ENCODE assay signal across 24 mouse cellular contexts in the genomic region with DNA sequence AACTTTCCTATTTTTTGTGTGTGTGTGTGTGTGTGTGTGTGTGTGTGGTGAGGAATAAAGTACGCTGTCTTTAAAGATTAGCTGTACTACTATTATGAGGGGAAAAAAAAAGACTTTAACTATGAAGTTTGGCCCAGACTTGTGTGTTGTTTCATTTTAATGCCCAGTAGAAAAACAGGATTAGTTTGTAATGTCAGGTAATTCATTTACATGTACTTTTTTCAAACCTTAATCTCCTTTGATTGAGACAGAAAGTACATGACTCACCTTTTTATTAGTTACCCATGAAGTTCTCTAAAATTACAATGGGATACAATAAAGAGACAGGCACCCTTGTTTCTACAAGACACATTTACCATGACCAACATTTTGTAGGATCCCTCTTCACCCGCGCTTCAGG.
DNase-seq lines count a peak whose midpoint lies in the region; ATAC-seq and TF ChIP-seq lines count a peak whose summit lies in the region.
"Had no signal": no experiment of that assay in that cellular context is flagged by ENCODE, and none has a peak within 500 bp of the region (broad histone marks: within the 10 kb centered on the region; RNA-seq: fewer than 3 reads in every experiment).

No protein-coding gene starts in this region.

- peak; percentile 90 for TF ChIP-seq EP300 in stomach, postnatal 0 days (optimal IDR thresholded peaks at IDR 0.05)

- no peak for DNase-seq in embryonic facial prominence, embryonic 10.5 days (ENCODE audit: low spot score)
- peak; percentile 44 for DNase-seq in kidney, adult 9 months
- DNase-seq in kidney, postnatal 25 days = no peak
- DNase-seq in stomach, postnatal 0 days (ENCODE audit: low spot score) = no peak
- no peak for DNase-seq in cerebellum, postnatal 14 days
- DNase-seq: adrenal gland, adult 8-10 months; adrenal gland, postnatal 14 days; B cell, adult 2 months; cerebellum, adult 11-12 months; cerebellum, adult 2 months; cerebellum, adult 9-10 months; cerebellum, postnatal 10 days; cerebellum, postnatal 36 days; embryo, embryonic 11 days had no signal

- H3K27ac ChIP-seq in embryonic facial prominence, embryonic 15.5 days (replicated peaks) = peak overlapping the region; percentile 63; the same call in 1 of the 2 replicates
- H3K27ac ChIP-seq in embryonic facial prominence, embryonic 10.5 days (replicated peaks) = no peak overlapping the region
- no peak overlapping the region for H3K27ac ChIP-seq in stomach, postnatal 0 days (replicated peaks)
- H3K27ac ChIP-seq: embryonic facial prominence, embryonic 12.5 days; forebrain, embryonic 10.5 days; forebrain, embryonic 12.5 days had no signal

- H3K4me2 ChIP-seq in embryonic facial prominence, embryonic 15.5 days (replicated peaks) = no peak overlapping the region
- H3K4me2 ChIP-seq in stomach, postnatal 0 days (replicated peaks; ENCODE audit: low read depth) = no peak overlapping the region
- H3K4me2 ChIP-seq: embryonic facial prominence, embryonic 12.5 days; forebrain, embryonic 12.5 days had no signal

- no peaks in the 10 kb centered on the region for H3K9me3 ChIP-seq in embryonic facial prominence, embryonic 15.5 days (replicated peaks)
- no peaks in the 10 kb centered on the region for H3K9me3 ChIP-seq in embryonic facial prominence, embryonic 10.5 days
- no peaks in the 10 kb centered on the region for H3K9me3 ChIP-seq in stomach, postnatal 0 days (ENCODE audit: control insufficient read depth, low read length)
- H3K9me3 ChIP-seq: embryonic facial prominence, embryonic 12.5 days; forebrain, embryonic 10.5 days; forebrain, embryonic 12.5 days had no signal

- H3K27me3 ChIP-seq in embryonic facial prominence, embryonic 15.5 days = no peaks in the 10 kb centered on the region
- no peaks in the 10 kb centered on the region for H3K27me3 ChIP-seq in embryonic facial prominence, embryonic 10.5 days (replicated peaks; ENCODE audit: low read depth, poor library complexity, severe bottlenecking)
- no peaks in the 10 kb centered on the region for H3K27me3 ChIP-seq in stomach, postnatal 0 days (ENCODE audit: control insufficient read depth, insufficient read depth, low read length)
- H3K27me3 ChIP-seq: CH12.LX; embryonic facial prominence, embryonic 12.5 days; forebrain, embryonic 12.5 days had no signal

- WGBS in embryonic facial prominence, embryonic 15.5 days = 81% methylated on average over 3 of the region's 3 CpGs
- 95% methylated on average over 3 of the region's 3 CpGs for WGBS in embryonic facial prominence, embryonic 10.5 days
- WGBS in stomach, postnatal 0 days = 71% methylated on average over 3 of the region's 3 CpGs

- ATAC-seq in embryonic facial prominence, embryonic 15.5 days (ENCODE audit: insufficient number of reproducible peaks, low FRiP score, low TSS enrichment, low read depth) = no peak
- ATAC-seq in stomach, postnatal 0 days (ENCODE audit: low FRiP score, low TSS enrichment) = no peak
- ATAC-seq: CD4-positive, CD25-positive, alpha-beta regulatory T cell, adult 4 months; forebrain, embryonic 14.5 days; forebrain, embryonic 16.5 days had no signal

- TF ChIP-seq CTCF in stomach, postnatal 0 days (IDR thresholded peaks at IDR 0.05; ENCODE audit: low read depth) = no peak

- no peaks in the 10 kb centered on the region for H3K4me1 ChIP-seq in embryonic facial prominence, embryonic 15.5 days
- no peaks in the 10 kb centered on the region for H3K4me1 ChIP-seq in embryonic facial prominence, embryonic 10.5 days
- H3K4me1 ChIP-seq in stomach, postnatal 0 days (replicated peaks; ENCODE audit: control insufficient read depth, insufficient read depth) = no peaks in the 10 kb centered on the region
- H3K4me1 ChIP-seq: embryonic facial prominence, embryonic 12.5 days; forebrain, embryonic 10.5 days; forebrain, embryonic 12.5 days had no signal

- H3K36me3 ChIP-seq in embryonic facial prominence, embryonic 15.5 days = no peaks in the 10 kb centered on the region
- no peaks in the 10 kb centered on the region; the same call in 1 of the 2 replicates for H3K36me3 ChIP-seq in embryonic facial prominence, embryonic 10.5 days (replicated peaks)
- no peaks in the 10 kb centered on the region for H3K36me3 ChIP-seq in stomach, postnatal 0 days (ENCODE audit: control insufficient read depth, insufficient read depth, low read length)
- H3K36me3 ChIP-seq: forebrain, embryonic 10.5 days; forebrain, embryonic 12.5 days; G1E had no signal

- H3K4me3 ChIP-seq in embryonic facial prominence, embryonic 15.5 days (replicated peaks) = no peak overlapping the region
- no peak overlapping the region for H3K4me3 ChIP-seq in embryonic facial prominence, embryonic 10.5 days
- no peak overlapping the region for H3K4me3 ChIP-seq in stomach, postnatal 0 days (ENCODE audit: low read depth, low read length)
- H3K4me3 ChIP-seq: embryonic facial prominence, embryonic 12.5 days; erythroblast, embryonic 14.5 days; forebrain, embryonic 10.5 days; forebrain, embryonic 12.5 days had no signal

- no peak overlapping the region for H3K9ac ChIP-seq in embryonic facial prominence, embryonic 15.5 days
- H3K9ac ChIP-seq in stomach, postnatal 0 days (ENCODE audit: low read length) = no peak overlapping the region
- H3K9ac ChIP-seq: embryonic facial prominence, embryonic 12.5 days; forebrain, embryonic 12.5 days had no signal
